Mouse (Mus musculus) ES-Bruce4 (cell line): ENCODE results near the gene Adamts14. TPM values are rescaled to one million over a fixed set of nuclear protein-coding genes. Genes with fewer than 3 reads are reported as not detected.

Experiments
- H3K27ac ChIP-seq: 2 replicates; pipeline ENCODE4 v1.5.1; 2012; ENCODE audit warnings: low read length, inconsistent platforms; ENCODE audit not compliant: insufficient read depth
- H3K27me3 ChIP-seq: 2 replicates; pipeline ENCODE4 v1.6.1; 2012; ENCODE audit warnings: mild to moderate bottlenecking, low read length, inconsistent platforms; ENCODE audit not compliant: control insufficient read depth, poor library complexity, insufficient read depth, severe bottlenecking
- H3K36me3 ChIP-seq: 2 replicates; pipeline ENCODE4 v1.6.1; 2012; ENCODE audit warnings: inconsistent platforms, mild to moderate bottlenecking, low read length, moderate library complexity; ENCODE audit not compliant: control insufficient read depth, poor library complexity, insufficient read depth, severe bottlenecking
- H3K4me1 ChIP-seq: one replicate; pipeline ENCODE4 v1.8.1; 2011; ENCODE audit warnings: low read length; ENCODE audit not compliant: control insufficient read depth, insufficient read depth
- H3K4me3 ChIP-seq: 2 replicates; pipeline ENCODE4 v1.5.1; 2011; ENCODE audit warnings: low read depth, mild to moderate bottlenecking, low read length
- H3K9ac ChIP-seq: 2 replicates; pipeline ENCODE4 v1.6.1; 2012; ENCODE audit warnings: low read depth, mild to moderate bottlenecking, inconsistent platforms; ENCODE audit not compliant: poor library complexity, severe bottlenecking
- H3K9me3 ChIP-seq: replicated peaks from 2 replicates; pipeline ENCODE4 v1.6.1; 2012; ENCODE audit warnings: mild to moderate bottlenecking, low read length, inconsistent platforms; ENCODE audit not compliant: control insufficient read depth, poor library complexity, insufficient read depth, severe bottlenecking
- CTCF ChIP-seq: IDR thresholded peaks from one replicate; pipeline ENCODE4 v1.8.1; 2011; ENCODE audit warnings: low read depth, low read length
- EP300 ChIP-seq: IDR thresholded peaks from 2 replicates; pipeline ENCODE4 v1.6.1; 2011; ENCODE audit warnings: low read depth, low read length; ENCODE audit not compliant: insufficient read depth
- POLR2A ChIP-seq: IDR thresholded peaks from one replicate; pipeline ENCODE4 v1.8.1; 2011; ENCODE audit warnings: low read length; ENCODE audit not compliant: insufficient read depth
- polyA plus RNA-seq: library from polyadenylated mRNA; stranded (reverse); fragments of >200 nt; gene quantifications from 2 replicates; pipeline ENCODE4 v1.2.4, GENCODE M21; 2011; ENCODE audit warnings: low read depth; ENCODE audit not compliant: missing spikeins, insufficient read depth, insufficient read length

The Adamts14 gene
- polyA plus RNA-seq, 1 experiment, result 3.7 TPM

DNA sequence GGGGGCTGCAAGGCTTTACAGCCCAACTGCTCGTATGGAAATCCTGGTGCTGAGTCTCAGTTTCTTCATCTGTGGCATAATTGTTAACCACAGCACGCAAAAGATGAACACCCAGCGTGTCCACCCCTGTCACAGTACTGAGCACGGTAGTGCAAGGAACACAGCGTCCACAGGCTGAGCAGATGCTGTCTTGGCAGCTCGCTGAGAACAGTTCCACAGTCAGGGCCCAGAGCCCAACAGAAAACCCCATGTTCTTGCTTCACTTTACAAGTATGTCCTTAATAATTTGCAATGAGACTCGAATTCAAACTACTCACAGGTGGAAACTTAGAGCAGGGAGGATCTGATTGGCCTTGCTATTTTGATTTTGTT is 592 bp upstream of the Adamts14 start:
- TF ChIP-seq POLR2A, result no peak
- no peak for TF ChIP-seq EP300
- no peak for TF ChIP-seq CTCF
- Histone ChIP-seq H3K27me3 (no peaks in the 10 kb centered on the region), H3K4me1 (peaks cover 15% of the 10 kb centered on the region), H3K36me3 (no peaks in the 10 kb centered on the region), H3K27ac (no peak overlapping the region), H3K4me3 (peak overlapping the region; percentile 57), H3K9ac (peak overlapping the region; percentile 86), H3K9me3 (no peaks in the 10 kb centered on the region)

DNA sequence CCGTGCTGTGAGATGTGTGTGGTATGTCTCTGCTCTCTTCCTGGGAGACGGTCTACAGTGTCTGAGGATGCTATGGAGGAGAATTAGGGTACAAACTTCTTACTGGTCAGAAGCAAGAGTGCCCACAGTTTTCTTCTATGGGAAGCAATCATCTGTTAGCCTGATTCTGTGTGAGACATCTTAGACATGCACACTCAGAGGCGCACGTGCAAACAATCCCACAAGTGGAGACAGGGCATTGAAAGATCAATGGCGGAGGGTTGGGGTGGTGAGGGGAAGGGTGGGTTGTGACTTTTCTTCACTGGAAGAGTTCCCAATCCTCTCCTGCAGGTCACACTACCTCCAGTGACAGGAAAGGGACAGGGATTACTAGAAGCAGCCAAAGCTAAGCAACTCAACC is 607 bp downstream of the Adamts14 start:
- H3K4me1 ChIP-seq, result peaks cover 15% of the 10 kb centered on the region
- peak overlapping the region; percentile 86 for H3K9ac ChIP-seq
- H3K9me3 ChIP-seq, result no peaks in the 10 kb centered on the region
- TF ChIP-seq CTCF (no peak), POLR2A (no peak), EP300 (no peak)
- no peaks in the 10 kb centered on the region for H3K36me3 ChIP-seq
- no peak overlapping the region for H3K27ac ChIP-seq
- H3K27me3 ChIP-seq, result no peaks in the 10 kb centered on the region
- H3K4me3 ChIP-seq, result peak overlapping the region; percentile 67

DNA sequence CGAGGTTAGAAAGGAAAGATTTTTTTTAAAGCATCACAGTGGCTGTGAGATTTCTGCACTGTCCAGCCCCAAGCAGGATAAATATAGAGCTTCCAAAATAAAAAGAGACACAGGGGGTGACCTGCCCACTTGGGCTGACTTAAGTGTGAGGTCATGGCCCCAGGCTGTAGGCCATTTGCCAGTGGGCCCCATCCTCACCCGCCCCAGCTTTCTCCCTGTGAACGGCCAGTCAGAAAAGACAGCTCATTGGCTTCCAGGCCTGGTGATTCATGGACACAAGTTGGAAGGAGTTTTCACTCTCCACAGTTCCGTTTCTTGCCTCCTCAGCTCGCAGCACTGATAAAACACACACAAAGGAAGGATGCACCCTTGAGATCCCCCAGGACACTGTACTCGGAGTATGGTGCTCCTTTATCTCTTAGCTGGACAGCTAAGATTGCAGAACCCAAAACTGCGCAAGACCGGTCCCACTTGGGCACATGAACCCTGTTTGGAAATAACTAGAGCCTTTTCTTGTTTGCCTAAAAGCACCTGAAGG is 1.1 kb downstream of the Adamts14 start:
- no peaks in the 10 kb centered on the region for H3K27me3 ChIP-seq
- no peak overlapping the region for H3K27ac ChIP-seq
- H3K4me3 ChIP-seq, result peak overlapping the region; percentile 67
- peak overlapping the region; percentile 86 for H3K9ac ChIP-seq
- TF ChIP-seq POLR2A, result no peak
- TF ChIP-seq CTCF, result no peak
- no peak for TF ChIP-seq EP300
- H3K9me3 ChIP-seq, result no peaks in the 10 kb centered on the region
- no peaks in the 10 kb centered on the region for H3K36me3 ChIP-seq
- peaks cover 15% of the 10 kb centered on the region for H3K4me1 ChIP-seq

- H3K36me3 ChIP-seq, result no peaks in the 10 kb centered on the region
- H3K27me3 ChIP-seq, result no peaks in the 10 kb centered on the region
- no peak overlapping the region for H3K9ac ChIP-seq
- TF ChIP-seq CTCF, result no peak
- no peak for TF ChIP-seq EP300
- TF ChIP-seq POLR2A, result no peak
- H3K27ac ChIP-seq, result no peak overlapping the region
- no peak overlapping the region for H3K4me3 ChIP-seq
- no peaks in the 10 kb centered on the region for H3K9me3 ChIP-seq
- H3K4me1 ChIP-seq, result peaks cover 5% of the 10 kb centered on the region
Measured at GRCm38 (mm10) chr10:61267378-61267777, 5.9 kb downstream of the Adamts14 start.

DNA sequence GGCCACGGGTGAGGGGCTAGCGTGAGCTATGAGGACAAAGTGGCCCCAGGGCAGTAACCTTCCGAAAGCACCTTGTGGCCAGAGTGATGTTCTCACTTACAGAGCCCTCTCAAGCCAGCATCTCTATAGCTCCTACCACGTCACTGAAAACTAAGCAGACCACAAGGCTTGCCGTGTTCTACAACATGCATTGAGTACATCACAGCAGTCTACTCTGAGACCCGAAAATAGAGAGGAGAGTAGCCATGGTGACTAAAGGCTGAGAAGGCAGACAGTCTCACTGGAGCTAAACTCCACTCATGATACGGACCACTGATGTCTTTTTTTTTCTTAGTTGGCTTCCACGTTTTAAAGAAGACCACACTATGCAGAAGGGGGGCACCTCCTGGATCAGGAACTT is 9.6 kb downstream of the Adamts14 start:
- no peak overlapping the region for H3K27ac ChIP-seq
- no peak overlapping the region for H3K9ac ChIP-seq
- no peak overlapping the region for H3K4me3 ChIP-seq
- no peaks in the 10 kb centered on the region for H3K36me3 ChIP-seq
- H3K4me1 ChIP-seq, result no peaks in the 10 kb centered on the region
- TF ChIP-seq CTCF, result no peak
- TF ChIP-seq EP300, result no peak
- TF ChIP-seq POLR2A, result no peak
- no peaks in the 10 kb centered on the region for H3K9me3 ChIP-seq
- H3K27me3 ChIP-seq, result no peaks in the 10 kb centered on the region

DNA sequence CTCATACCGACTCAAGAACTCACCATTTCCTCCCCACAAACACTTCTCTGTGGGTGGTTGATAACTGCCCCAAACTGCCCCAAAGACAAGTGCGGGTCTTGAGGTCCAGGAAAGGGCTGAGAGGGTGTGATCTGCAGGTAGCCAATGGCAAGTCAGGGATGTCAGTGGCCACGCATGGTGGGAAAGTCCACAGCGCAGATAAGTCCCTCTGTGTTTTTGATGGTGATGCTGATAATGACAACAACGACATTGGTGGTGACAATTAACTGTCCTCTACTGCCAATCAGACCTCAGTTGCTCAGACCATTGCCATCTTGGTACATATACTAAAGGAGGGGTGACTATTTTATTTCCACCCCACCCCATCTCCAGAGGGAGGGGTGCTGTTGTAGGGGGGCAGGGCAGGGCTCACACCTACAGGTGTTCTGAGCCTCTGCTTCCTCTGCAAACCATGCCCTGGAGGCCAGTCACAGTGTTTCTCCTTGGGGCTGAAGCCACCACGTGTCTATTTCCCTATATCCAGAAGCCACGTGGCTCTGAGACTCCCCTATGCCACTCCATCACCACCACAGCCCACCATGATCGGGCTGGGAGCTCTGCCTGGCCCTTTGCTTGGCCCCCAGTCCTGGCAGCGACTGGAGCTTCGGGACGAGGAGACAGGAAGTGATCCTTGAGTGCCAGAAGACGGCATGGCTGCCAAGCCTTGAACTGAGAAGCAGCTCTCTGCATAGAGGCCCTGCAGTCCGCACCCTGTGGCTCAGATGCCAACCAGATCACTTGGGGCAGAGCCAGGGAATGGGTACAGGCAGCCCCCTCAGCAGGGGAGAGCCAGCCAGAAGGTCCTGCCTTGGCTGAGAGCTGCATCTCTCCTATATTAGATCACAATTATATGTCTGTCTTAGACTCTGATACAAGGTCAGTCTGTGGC is 11.7 kb downstream of the Adamts14 start:
- H3K27me3 ChIP-seq, result no peaks in the 10 kb centered on the region
- TF ChIP-seq CTCF (no peak), POLR2A (no peak), EP300 (no peak)
- H3K27ac ChIP-seq, result no peak overlapping the region
- H3K9ac ChIP-seq, result no peak overlapping the region
- no peaks in the 10 kb centered on the region for H3K36me3 ChIP-seq
- H3K4me3 ChIP-seq, result no peak overlapping the region
- H3K4me1 ChIP-seq, result no peaks in the 10 kb centered on the region
- 0 out of 2 replicates have a peak, but pooled peaks cover 4% of the 10 kb centered on the region for H3K9me3 ChIP-seq
